Mouse (Mus musculus): ENCODE results near the gene Zcchc13. TPM values are rescaled to one million over a fixed set of nuclear protein-coding genes. Genes with fewer than 3 reads are reported as not detected.

The Zcchc13 gene
- total and polyA plus RNA-seq, 2 experiments from 2014 or later: not detected

- Histone ChIP-seq H3K9me3 (ENCODE audit: low read length) (no peaks in the 10 kb centered on the region), H3K4me3 (ENCODE audit: low read length) (no peak overlapping the region), H3K27ac (no peak overlapping the region), H3K27me3 (ENCODE audit: insufficient read depth, low read length) (no peaks in the 10 kb centered on the region), H3K4me2 (ENCODE audit: low read depth, low read length) (no peak overlapping the region), H3K4me1 (ENCODE audit: insufficient read depth, low read length) (no peaks in the 10 kb centered on the region), H3K9ac (replicated peaks; ENCODE audit: low read length) (no peak overlapping the region), H3K36me3 (ENCODE audit: insufficient read depth, low read length) (peaks cover 14% of the 10 kb centered on the region; the same call in 1 of the 2 replicates)
- DNase-seq (ENCODE audit: low spot score): no peak
- no peak for TF ChIP-seq CTCF (IDR thresholded peaks at IDR 0.05; ENCODE audit: low read depth)
- WGBS: 98% methylated on average over 2 of the region's 2 CpGs
- ATAC-seq: no peak
Measured at GRCm38 (mm10) chrX:103611462-103611861, 18.9 kb upstream of the Zcchc13 start.

- H3K36me3 ChIP-seq (ENCODE audit: insufficient read depth, low read length): peaks cover 4% of the 10 kb centered on the region; the same call in 1 of the 2 replicates
- 90% methylated on average over 24 of the region's 24 CpGs for WGBS
- no peak overlapping the region for H3K4me2 ChIP-seq (ENCODE audit: low read depth, low read length)
- H3K4me3 ChIP-seq (ENCODE audit: low read length): no peak overlapping the region
- ATAC-seq (no peak), DNase-seq (ENCODE audit: low spot score) (no peak)
- no peaks in the 10 kb centered on the region for H3K27me3 ChIP-seq (ENCODE audit: insufficient read depth, low read length)
- H3K4me1 ChIP-seq (ENCODE audit: insufficient read depth, low read length): no peaks in the 10 kb centered on the region
- no peak for TF ChIP-seq CTCF (IDR thresholded peaks at IDR 0.05; ENCODE audit: low read depth)
- no peaks in the 10 kb centered on the region for H3K9me3 ChIP-seq (ENCODE audit: low read length)
- no peak overlapping the region for H3K9ac ChIP-seq (replicated peaks; ENCODE audit: low read length)
- no peak overlapping the region for H3K27ac ChIP-seq
Measured at GRCm38 (mm10) chrX:103614700-103615233, 15.6 kb upstream of the Zcchc13 start.

- no peak for TF ChIP-seq CTCF (IDR thresholded peaks at IDR 0.05; ENCODE audit: low read depth)
- peak overlapping the region; percentile 62 for H3K4me2 ChIP-seq (ENCODE audit: low read depth, low read length)
- no peaks in the 10 kb centered on the region for H3K27me3 ChIP-seq (ENCODE audit: insufficient read depth, low read length)
- DNase-seq (ENCODE audit: low spot score) (no peak), ATAC-seq (no peak)
- peaks cover 4% of the 10 kb centered on the region; the same call in 1 of the 2 replicates for H3K36me3 ChIP-seq (ENCODE audit: insufficient read depth, low read length)
- H3K9ac ChIP-seq (replicated peaks; ENCODE audit: low read length): peak overlapping the region; percentile 48
- H3K4me3 ChIP-seq (ENCODE audit: low read length): peak overlapping the region; percentile 45; the same call in 1 of the 2 replicates
- no peaks in the 10 kb centered on the region for H3K4me1 ChIP-seq (ENCODE audit: insufficient read depth, low read length)
- no peak overlapping the region for H3K27ac ChIP-seq
- WGBS: 71% methylated on average over 4 of the region's 4 CpGs
- H3K9me3 ChIP-seq (ENCODE audit: low read length): no peaks in the 10 kb centered on the region
Measured at GRCm38 (mm10) chrX:103615453-103615852, 14.9 kb upstream of the Zcchc13 start.

- Histone ChIP-seq H3K4me1 (ENCODE audit: insufficient read depth, low read length) (no peaks in the 10 kb centered on the region), H3K36me3 (ENCODE audit: insufficient read depth, low read length) (peaks cover 4% of the 10 kb centered on the region; the same call in 1 of the 2 replicates), H3K9ac (replicated peaks; ENCODE audit: low read length) (peak overlapping the region; percentile 48), H3K27ac (peak overlapping the region; percentile 87), H3K4me3 (ENCODE audit: low read length) (peak overlapping the region; percentile 45), H3K4me2 (ENCODE audit: low read depth, low read length) (peak overlapping the region; percentile 62), H3K27me3 (ENCODE audit: insufficient read depth, low read length) (no peaks in the 10 kb centered on the region), H3K9me3 (ENCODE audit: low read length) (no peaks in the 10 kb centered on the region)
- ATAC-seq (0 out of 2 replicates have a peak, but pooled peaks have one; percentile 6), DNase-seq (ENCODE audit: low spot score) (peak; percentile 67)
- 29% methylated on average over 19 of the region's 19 CpGs for WGBS
- TF ChIP-seq CTCF (IDR thresholded peaks at IDR 0.05; ENCODE audit: low read depth): no peak
Measured at GRCm38 (mm10) chrX:103616162-103616535, 14.2 kb upstream of the Zcchc13 start.

- H3K27me3 ChIP-seq (ENCODE audit: insufficient read depth, low read length): no peaks in the 10 kb centered on the region
- peak overlapping the region; percentile 62 for H3K4me2 ChIP-seq (ENCODE audit: low read depth, low read length)
- H3K27ac ChIP-seq: peak overlapping the region; percentile 87
- peaks cover 4% of the 10 kb centered on the region; the same call in 1 of the 2 replicates for H3K36me3 ChIP-seq (ENCODE audit: insufficient read depth, low read length)
- 2% methylated on average over 28 of the region's 50 CpGs for WGBS
- peak overlapping the region; percentile 45 for H3K4me3 ChIP-seq (ENCODE audit: low read length)
- H3K9me3 ChIP-seq (ENCODE audit: low read length): no peaks in the 10 kb centered on the region
- H3K4me1 ChIP-seq (ENCODE audit: insufficient read depth, low read length): no peaks in the 10 kb centered on the region
- TF ChIP-seq CTCF (IDR thresholded peaks at IDR 0.05; ENCODE audit: low read depth): no peak
- ATAC-seq: peak; percentile 98
- H3K9ac ChIP-seq (replicated peaks; ENCODE audit: low read length): peak overlapping the region; percentile 48
- DNase-seq (ENCODE audit: low spot score): peak; percentile 96
Measured at GRCm38 (mm10) chrX:103616536-103617404, 13.6 kb upstream of the Zcchc13 start.

- no peak for TF ChIP-seq CTCF (IDR thresholded peaks at IDR 0.05; ENCODE audit: low read depth)
- Histone ChIP-seq H3K36me3 (ENCODE audit: insufficient read depth, low read length) (peaks cover 4% of the 10 kb centered on the region; the same call in 1 of the 2 replicates), H3K9me3 (ENCODE audit: low read length) (no peaks in the 10 kb centered on the region), H3K9ac (replicated peaks; ENCODE audit: low read length) (peak overlapping the region; percentile 48), H3K4me1 (ENCODE audit: insufficient read depth, low read length) (no peaks in the 10 kb centered on the region), H3K27me3 (ENCODE audit: insufficient read depth, low read length) (no peaks in the 10 kb centered on the region), H3K4me2 (ENCODE audit: low read depth, low read length) (peak overlapping the region; percentile 62), H3K4me3 (ENCODE audit: low read length) (peak overlapping the region; percentile 45), H3K27ac (peak overlapping the region; percentile 87)
- DNase-seq (ENCODE audit: low spot score) (no peak), ATAC-seq (no peak)
- WGBS: 23% methylated on average over 8 of the region's 8 CpGs
Measured at GRCm38 (mm10) chrX:103617405-103618095, 12.8 kb upstream of the Zcchc13 start.

All from hindbrain, postnatal 0 days (tissue).